Mouse (Mus musculus) cerebellum, adult 9-11 months (tissue): ENCODE results near the gene Tmem203.

Experiments used
- DNase-seq: peaks from one replicate; pipeline ENCODE4 v3.0.0; 2022

The Tmem203 gene

GRCm38 (mm10) chr2:25255284-25255779 lies at the start of gene Tmem203:
Tmem203 (plus strand) TSS chr2:25255439.
- peak; percentile 86 for DNase-seq

GRCm38 (mm10) chr2:25207593-25207992 lies 47.6 kb upstream of the Tmem203 start:
- DNase-seq = no peak

- no peak for DNase-seq
Observed at GRCm38 (mm10) chr2:25210686-25211085, 44.6 kb upstream of the Tmem203 start.

- peak; percentile 87 for DNase-seq
Observed at GRCm38 (mm10) chr2:25211121-25211670, 44.0 kb upstream of the Tmem203 start, which contains the start of gene Nelfb. Nelfb (minus strand) TSS chr2:25211489.

GRCm38 (mm10) chr2:25213266-25213865 lies 41.9 kb upstream of the Tmem203 start:
- DNase-seq = no peak

GRCm38 (mm10) chr2:25214444-25214843 lies 40.8 kb upstream of the Tmem203 start, which contains the start of gene Stpg3:
Stpg3 (minus strand) TSS chr2:25214637.
- DNase-seq = no peak

GRCm38 (mm10) chr2:25217666-25218065 lies 37.6 kb upstream of the Tmem203 start:
- no peak for DNase-seq

GRCm38 (mm10) chr2:25218445-25218844 lies 36.8 kb upstream of the Tmem203 start, which contains the start of gene Fam166a:
Fam166a (plus strand) TSS chr2:25218745.
- DNase-seq = no peak

- DNase-seq = no peak
Observed at GRCm38 (mm10) chr2:25221331-25221772, 33.9 kb upstream of the Tmem203 start.

- DNase-seq = peak; percentile 86
Observed at GRCm38 (mm10) chr2:25223681-25224491, 31.4 kb upstream of the Tmem203 start.

GRCm38 (mm10) chr2:25224492-25224765 lies 30.8 kb upstream of the Tmem203 start, which contains the start of gene Tubb4b:
Tubb4b (minus strand) TSS chr2:25224702.
- DNase-seq = no peak

- DNase-seq = peak; percentile 100
Observed at GRCm38 (mm10) chr2:25224766-25225752, 30.2 kb upstream of the Tmem203 start.

- peak; percentile 45 for DNase-seq
Observed at GRCm38 (mm10) chr2:25225811-25226379, 29.3 kb upstream of the Tmem203 start.

GRCm38 (mm10) chr2:25226864-25227263 lies 28.4 kb upstream of the Tmem203 start:
- peak; percentile 72 for DNase-seq

- no peak for DNase-seq
Observed at GRCm38 (mm10) chr2:25227406-25227805, 27.8 kb upstream of the Tmem203 start.

GRCm38 (mm10) chr2:25228431-25228889 lies 26.8 kb upstream of the Tmem203 start:
- DNase-seq = peak; percentile 93

GRCm38 (mm10) chr2:25228995-25229530 lies 26.2 kb upstream of the Tmem203 start:
- DNase-seq = peak; percentile 70

GRCm38 (mm10) chr2:25229582-25229981 lies 25.7 kb upstream of the Tmem203 start:
- no peak for DNase-seq

GRCm38 (mm10) chr2:25230581-25230980 lies 24.7 kb upstream of the Tmem203 start:
- no peak for DNase-seq

GRCm38 (mm10) chr2:25231038-25231437 lies 24.2 kb upstream of the Tmem203 start:
- no peak for DNase-seq

- no peak for DNase-seq
Observed at GRCm38 (mm10) chr2:25233421-25233820, 21.8 kb upstream of the Tmem203 start.

- no peak for DNase-seq
Observed at GRCm38 (mm10) chr2:25234050-25234449, 21.2 kb upstream of the Tmem203 start, which contains the start of gene Slc34a3. Slc34a3 (minus strand) TSS chr2:25234364.
